Mouse (Mus musculus) retina, postnatal 1 day (tissue): ENCODE measurements at regions not wholly inside any gene's neighbourhood (a gene's known extent, or its start where the extent isn't known, plus 50 kb on each side); places are given as distances from the start of the nearest gene placed in this dataset.

Source experiments
- DNase-seq: peaks from one replicate; pipeline ENCODE4 v3.0.0-alpha.2; 2012

DNA sequence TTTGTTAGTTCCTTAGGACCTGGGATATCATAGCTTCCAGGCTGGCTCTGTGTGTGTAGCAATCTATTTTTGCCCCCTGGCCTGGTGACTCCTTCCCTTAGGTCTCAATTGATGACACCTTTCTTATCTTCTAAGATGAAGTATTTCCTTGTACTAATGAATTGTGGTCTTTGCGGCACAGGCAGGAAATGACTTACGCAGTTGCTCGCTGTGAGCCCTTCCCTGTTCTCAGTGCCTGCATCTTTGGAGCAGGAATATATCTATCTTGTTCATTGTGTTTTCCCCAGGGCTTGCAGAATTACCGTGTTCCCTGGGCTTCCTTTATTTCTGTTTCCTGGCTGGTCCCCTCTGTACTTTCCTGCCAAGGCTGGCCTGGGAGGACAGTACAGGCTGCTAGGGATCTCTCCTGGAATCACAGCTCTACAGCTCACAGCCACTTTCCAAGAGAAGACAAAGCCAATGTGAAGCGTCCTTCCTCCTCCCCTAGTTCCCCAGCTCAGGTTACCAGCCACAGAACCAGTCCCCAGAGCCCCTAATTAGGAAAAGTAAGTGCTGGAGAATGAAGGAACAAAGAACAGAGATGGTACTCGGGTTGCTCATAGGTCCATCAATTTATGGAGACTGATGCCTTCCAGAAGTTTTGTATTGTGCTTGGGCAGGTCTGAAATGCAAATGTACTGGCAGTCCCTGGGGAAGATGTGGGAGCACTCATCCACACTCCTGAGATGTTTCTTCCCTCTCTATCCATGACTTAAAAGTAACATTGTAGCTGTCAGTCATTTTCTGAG lies 119.2 kb upstream of the Eef2kmt start:
- no peak for DNase-seq

DNA sequence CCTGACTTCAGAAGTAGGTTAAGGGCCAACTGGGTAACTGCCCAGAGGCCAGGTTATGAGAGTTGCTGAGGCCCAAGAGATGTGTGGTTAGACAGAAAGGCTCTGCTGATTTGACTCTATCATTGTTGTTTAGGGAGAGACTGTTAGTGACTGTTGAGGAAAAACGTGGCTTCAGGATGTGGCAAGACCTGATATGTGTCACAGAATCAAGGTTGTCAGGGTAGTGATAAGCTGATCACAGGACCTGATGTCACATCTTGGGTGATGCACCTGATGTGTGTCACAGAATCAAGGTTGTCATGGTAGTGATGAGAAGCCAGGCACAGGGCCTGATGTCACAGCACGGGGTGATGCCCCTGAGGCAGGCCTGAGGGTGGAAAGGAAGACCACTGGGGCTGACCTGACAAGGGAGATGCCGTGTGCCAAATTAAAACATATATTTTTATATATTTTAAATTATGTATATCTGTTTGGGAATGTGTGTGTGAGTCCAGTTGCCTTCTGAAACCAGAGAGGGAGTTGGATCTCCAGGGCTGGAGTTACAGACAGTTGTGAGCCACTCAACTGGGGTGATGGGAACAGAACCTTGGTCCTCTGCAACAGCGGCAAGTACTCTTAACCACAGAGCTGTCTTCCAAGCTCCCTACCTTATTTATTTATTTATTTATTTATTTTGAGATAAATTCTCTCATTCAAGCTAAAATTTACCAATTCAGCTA lies 115.6 kb upstream of the Eef2kmt start:
- DNase-seq, result no peak

DNA sequence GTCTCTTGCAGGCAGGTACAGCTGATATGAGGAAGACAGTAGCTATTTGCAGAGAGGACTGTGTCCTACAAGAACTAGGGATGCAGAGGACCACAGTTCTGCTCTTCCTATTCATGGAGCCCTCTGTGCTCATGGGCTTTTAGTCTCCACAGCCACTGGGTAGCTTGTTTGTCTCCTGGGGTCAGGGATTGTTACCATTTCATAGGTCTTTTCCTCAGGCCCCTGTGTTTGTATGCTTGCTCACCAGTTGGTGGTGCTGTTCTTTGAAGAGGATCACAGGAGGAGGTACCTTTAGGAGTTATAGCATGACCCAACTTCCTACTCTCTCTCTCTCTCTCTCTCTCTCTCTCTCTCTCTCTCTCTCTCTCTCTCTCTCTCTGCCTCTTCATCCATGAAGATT lies 114.7 kb upstream of the Eef2kmt start:
- no peak for DNase-seq

DNA sequence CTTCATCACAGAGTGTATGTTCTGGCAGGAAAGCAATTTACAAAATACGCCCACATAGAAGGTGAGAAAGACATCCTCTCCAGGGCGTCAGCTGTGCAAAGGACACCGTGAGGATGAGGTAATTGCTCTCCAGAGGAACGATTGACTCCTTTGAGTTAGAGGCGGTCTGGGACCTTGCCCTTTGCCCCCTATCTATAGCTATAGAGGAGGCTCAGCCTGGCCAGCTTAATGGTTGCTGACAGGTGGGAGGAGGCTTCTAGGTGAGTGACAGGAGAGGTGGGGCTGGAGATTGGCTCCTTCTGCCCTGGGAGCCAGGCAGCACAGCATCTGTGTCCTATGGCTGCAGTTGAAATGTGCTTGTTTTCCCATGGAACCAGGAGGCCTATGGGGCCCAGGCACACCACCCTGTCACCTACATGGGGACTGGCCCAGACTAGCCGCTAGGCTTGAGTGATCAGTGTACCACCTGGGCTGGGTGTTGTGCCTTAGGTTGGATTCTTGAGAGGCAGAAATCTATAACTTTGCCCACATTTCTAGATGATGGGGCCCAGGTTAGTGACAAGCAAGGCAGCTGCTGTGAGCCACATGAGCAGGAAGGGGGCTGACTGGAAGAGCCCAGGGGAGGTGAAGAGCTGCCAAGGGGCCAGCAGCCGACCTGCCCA lies 113.2 kb upstream of the Eef2kmt start:
- DNase-seq, result peak; percentile 47

DNA sequence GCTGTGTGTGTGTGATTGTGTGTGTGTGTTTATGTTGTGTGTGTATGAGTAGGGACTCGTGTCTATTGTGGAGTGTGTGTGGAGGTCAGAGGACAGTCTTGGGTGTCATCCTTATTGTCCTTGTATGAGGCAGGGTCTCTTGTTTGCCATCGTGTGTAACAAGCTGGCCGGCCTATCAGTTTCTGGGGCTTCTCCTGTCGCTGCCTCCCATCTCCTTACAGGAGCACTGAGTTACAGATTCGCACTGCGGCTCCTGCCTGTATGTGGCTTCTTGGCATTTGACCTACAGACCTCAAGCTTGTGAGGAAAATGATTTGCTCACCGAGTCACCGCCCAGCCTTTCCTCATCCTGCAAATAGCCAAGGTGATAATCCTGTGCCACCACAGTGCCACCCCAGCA lies 112.6 kb upstream of the Eef2kmt start:
- no peak for DNase-seq

- DNase-seq, result peak; percentile 18
Observed at GRCm38 (mm10) chr16:5367581-5368119, 111.9 kb upstream of the Eef2kmt start.

DNA sequence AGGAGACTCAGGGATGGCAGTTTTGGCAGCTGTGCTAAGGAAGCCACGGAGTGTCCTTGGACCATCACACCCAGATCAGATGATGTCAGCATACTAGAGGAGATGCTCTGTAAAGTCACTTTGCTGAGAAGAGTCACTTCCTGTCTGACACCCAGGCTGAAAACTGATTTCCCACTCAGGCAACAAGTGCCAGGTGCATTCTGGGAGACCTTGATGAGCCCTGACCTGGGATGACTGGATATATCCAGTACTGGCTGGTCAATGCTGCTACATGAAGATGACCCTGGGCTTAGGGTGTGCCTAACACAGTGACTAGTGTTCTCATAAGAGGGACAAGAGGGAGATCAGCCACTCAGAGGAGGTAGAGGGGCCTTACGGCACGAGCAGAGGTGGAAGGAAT lies 110.2 kb upstream of the Eef2kmt start:
- no peak for DNase-seq

DNA sequence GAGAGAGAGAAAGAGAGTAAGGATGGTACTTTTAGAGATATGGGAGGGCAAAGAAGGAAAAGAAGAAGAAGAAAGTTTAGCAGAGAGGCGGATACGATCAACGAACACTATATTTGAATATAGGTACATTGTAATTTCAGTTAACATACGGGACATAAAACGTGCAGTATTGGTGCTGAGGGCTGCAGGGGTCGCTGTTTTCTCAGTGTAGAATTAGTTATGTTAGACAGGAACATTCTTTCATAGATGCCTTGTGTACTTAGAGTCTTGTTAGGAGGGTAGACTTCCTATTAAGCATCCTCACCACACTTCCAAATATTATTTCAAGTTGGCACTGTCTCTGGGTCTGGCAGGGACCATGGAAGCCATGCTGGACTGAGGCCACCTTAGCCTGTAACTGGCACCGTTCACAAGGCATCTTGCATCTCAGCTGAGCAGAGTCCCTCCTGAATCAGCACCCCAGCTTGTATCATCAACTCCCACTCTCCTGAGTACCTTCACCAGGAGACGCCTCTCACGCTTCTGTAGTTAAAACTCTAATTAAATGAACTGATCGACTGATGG lies 107.3 kb upstream of the Eef2kmt start:
- no peak for DNase-seq

DNA sequence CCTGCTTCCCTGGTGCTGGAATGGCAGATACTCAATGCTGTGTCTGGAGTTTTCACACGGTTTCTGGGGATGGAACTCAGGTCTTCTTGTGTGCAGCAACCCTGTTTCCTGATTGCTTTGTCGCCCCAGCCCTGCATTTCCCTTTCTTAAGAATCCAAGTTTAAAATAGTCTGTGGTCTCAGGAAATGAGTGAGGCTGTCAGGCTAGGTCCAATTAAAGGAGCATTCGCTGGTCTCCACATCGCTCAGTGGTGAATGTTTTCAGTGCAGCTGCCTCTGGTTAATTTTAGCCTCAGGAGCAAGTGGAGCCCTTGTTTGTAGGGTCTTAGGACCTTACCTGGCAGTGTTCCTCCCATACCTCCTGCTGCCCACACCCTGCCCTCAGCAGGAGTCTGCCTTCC lies 103.4 kb upstream of the Eef2kmt start:
- DNase-seq, result no peak

GRCm38 (mm10) chr16:5353881-5354280 lies 98.1 kb upstream of the Eef2kmt start:
- no peak for DNase-seq

DNA sequence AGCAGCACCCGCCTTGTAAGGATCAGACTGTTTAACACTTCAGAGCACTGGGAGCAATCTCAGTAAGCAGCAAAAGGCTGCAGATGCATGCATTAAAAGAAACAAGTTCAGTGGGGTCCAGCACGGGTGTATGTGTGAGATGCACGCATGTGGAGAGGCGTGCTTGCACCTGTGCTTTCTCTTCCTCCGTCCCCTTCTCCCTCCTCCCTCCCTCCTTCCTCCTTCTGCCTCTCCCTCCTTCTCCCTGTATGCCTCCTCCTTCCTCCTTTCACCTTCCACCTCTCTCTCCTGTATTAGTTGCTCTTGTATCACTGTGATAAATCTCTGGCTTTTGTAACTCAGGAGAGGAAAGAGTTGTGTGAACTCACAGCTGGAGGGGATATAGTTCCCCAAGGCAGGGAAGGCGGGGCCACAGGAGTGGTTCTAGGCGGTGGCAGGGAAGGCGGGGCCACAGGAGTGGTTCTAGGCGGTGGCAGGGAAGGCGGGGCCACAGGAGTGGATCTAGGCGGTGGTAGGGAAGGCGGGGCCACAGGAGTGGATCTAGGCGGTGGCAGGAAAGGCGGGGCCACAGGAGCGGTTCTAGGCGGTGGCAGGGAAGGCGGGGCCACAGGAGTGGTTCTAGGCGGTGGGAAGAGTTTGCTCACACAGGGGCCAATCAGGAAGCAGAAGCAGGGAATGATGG lies 96.2 kb upstream of the Eef2kmt start:
- DNase-seq, result peak; percentile 76

- no peak for DNase-seq
Observed at GRCm38 (mm10) chr16:5347151-5347550, 91.4 kb upstream of the Eef2kmt start.

DNA sequence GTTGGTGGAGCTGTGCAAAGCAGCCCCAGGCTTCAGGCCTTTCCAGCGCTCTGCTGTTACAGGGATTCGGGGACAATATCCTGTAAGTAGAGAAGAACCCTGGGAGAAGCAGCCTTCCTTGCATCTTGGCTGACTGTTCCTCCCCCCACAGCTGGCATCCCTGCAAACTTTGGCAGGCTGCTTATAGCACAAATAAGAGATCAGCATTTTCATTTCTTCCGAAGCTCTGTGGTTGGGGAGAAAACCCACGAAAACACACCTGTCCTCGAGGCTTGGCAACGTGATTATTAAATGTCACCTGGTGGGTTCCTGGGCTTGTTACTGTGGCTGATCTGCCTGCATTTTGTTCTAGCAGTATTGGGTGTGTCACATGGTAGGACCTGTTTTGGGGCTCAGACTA lies 86.5 kb upstream of the Eef2kmt start:
- no peak for DNase-seq

GRCm38 (mm10) chr16:5316271-5316670 lies 60.5 kb upstream of the Eef2kmt start:
- DNase-seq, result no peak

DNA sequence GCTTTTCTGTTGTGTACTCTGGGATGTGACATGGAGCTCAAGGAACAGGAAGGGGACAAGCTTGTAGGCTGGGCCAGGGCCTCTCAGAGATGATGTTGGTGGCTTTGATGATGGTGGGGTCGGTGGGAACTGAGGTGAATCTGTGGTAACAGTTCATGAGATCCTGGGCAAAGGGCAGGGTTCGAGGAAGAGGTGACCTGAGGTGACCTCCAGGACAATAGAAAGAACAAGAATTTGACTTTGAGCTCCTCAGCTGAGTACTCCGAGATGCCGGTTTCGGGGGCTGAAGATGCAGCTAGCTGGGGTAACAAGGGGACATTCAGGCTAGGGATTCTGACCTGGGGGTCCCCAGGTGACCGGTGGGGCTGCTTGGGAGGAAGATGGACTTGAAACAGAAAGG lies 57.5 kb upstream of the Eef2kmt start:
- DNase-seq, result no peak

DNA sequence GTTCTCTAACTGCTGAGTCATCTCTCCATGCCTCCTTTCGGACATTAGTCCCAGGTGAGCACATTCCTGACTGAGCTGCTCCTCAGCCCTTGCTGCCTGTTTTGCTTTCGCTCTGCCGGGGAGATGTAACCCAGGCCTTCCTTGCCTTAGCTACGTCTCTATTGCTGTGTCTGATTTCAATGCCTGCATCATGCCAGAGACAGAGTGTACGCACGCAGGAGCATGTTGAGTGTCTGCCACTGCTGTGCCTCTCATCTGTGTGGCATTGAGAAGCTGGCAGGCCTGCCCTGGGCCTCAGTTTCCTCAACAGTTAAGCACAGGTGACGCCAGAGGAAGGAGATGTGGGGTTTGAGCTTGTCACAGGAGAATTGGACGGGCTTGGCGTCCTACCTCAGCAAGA lies 55.7 kb upstream of the Eef2kmt start:
- DNase-seq, result no peak

GRCm38 (mm10) chr16:5310736-5311135 lies 55.0 kb upstream of the Eef2kmt start:
- no peak for DNase-seq

DNA sequence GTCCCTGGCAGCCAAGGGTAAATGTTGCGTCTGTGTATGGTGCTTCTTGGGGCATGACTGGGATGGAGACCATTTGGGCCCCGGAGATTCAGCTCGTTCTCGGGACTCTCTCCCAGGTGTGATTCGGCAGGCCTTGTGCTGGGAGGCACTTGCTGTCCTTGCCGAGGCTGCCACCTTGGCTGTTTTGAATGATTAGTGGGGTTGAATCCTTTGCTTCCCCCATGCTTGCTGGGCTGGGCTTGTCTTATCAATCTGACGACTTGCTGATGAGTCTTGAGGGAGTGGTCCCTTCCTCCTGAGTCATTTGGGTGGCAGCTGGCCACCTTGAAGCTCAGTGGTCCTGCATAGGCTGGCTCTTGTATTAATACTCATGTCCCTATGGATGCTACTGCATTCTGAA lies 52.0 kb upstream of the Eef2kmt start:
- DNase-seq, result no peak

- no peak for DNase-seq
Observed at GRCm38 (mm10) chr16:5307249-5307605, 51.4 kb upstream of the Eef2kmt start.

DNA sequence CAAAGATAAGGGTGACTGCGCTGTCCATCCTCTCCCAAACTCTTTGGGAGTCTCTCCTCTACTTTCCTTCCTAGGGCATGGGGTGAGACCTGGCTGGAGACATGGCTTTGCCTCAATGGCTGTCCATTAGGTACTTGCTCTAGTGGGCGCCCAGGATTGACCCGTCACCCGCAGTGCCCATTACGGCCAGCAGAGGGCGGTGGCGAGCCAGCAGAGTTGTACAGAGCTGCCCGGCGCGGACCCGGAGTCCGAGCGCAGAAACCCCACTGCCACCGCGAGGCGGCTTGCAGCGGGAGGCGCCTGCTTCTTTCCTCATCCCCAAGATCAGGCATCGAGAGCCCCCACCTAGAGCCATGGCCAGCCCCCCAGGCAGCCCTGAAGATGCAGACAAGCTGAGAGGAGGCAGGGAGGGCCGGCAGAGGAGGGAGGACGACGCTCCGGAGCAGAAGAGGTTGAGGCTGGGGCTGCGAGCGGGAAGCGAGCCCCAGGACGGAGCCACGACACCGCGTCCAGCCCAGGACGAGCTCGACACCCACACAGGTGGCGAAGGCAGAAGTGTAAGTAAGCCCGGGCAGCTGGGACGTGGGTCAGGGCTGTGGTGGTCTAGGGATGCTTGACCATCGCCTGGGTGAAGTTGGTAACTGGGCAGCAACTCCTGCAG lies 50.9 kb upstream of the Eef2kmt start:
- peak; percentile 86 for DNase-seq
